Comparison of ENCODE assay signal across 8 mouse cellular contexts in genomic region chr11:100619982-100620381, GRCm38 (mm10). TPM values are rescaled to one million over a fixed set of nuclear protein-coding genes. Genes with fewer than 3 reads are reported as not detected.
A peak's percentile ranks its signal among the peaks of the same experiment; 100 is the strongest.
DNase-seq lines count a peak whose midpoint lies in the region; ATAC-seq and TF ChIP-seq lines count a peak whose summit lies in the region.

Dnajc7 (minus strand) TSS chr11:100620168.

- peak within 1 kb of the TSS; percentile 59 for H3K4me2 ChIP-seq in lung, embryonic 16.5 days (ENCODE audit: low read depth, low read length)

- WGBS in lung, embryonic 16.5 days: 4% methylated on average over 11 of the region's 11 CpGs
- WGBS in midbrain, embryonic 10.5 days: 3% methylated on average over 11 of the region's 11 CpGs

- peaks cover 22% of the 10 kb centered on the region for H3K4me1 ChIP-seq in lung, embryonic 16.5 days (replicated peaks; ENCODE audit: control insufficient read depth, insufficient read depth, low read length)
- peaks cover 17% of the 10 kb centered on the region; the same call in 1 of the 2 replicates for H3K4me1 ChIP-seq in bone marrow macrophage, adult 2 months (ENCODE audit: control insufficient read depth, insufficient read depth, low read length)
- H3K4me1 ChIP-seq in midbrain, embryonic 10.5 days: peaks cover 43% of the 10 kb centered on the region

- no peak for ATAC-seq in lung, embryonic 16.5 days (ENCODE audit: low read depth)

- peak within 1 kb of the TSS; percentile 94 for H3K27ac ChIP-seq in lung, embryonic 16.5 days (ENCODE audit: low read length)
- peak within 1 kb of the TSS; percentile 90 for H3K27ac ChIP-seq in bone marrow macrophage, adult 2 months (ENCODE audit: insufficient read depth, low read depth, low read length)
- H3K27ac ChIP-seq in midbrain, embryonic 10.5 days (replicated peaks): peak within 1 kb of the TSS; percentile 97

- TF ChIP-seq CTCF in bone marrow macrophage, adult 2 months (IDR thresholded peaks at IDR 0.05; ENCODE audit: low read depth, low read length): 0 out of 2 replicates have a peak, but pooled peaks have one; percentile 11

- H3K9ac ChIP-seq in lung, embryonic 16.5 days (ENCODE audit: low read length): peak within 1 kb of the TSS; percentile 97

- H3K4me3 ChIP-seq in lung, embryonic 16.5 days (ENCODE audit: low read length): peak within 1 kb of the TSS; percentile 97
- peak within 1 kb of the TSS; percentile 69 for H3K4me3 ChIP-seq in bone marrow macrophage, adult 2 months (ENCODE audit: insufficient read depth, low read length)
- H3K4me3 ChIP-seq in midbrain, embryonic 10.5 days: peak within 1 kb of the TSS; percentile 98

- 0 out of 2 replicates have a peak, but pooled peaks cover 1% of the 10 kb centered on the region for H3K36me3 ChIP-seq in lung, embryonic 16.5 days (ENCODE audit: control insufficient read depth, insufficient read depth, low read length)
- H3K36me3 ChIP-seq in midbrain, embryonic 10.5 days: peaks cover 23% of the 10 kb centered on the region

- no peak for DNase-seq in lung, postnatal 36 days
- no peak for DNase-seq in gonadal fat pad, adult 2 months (ENCODE audit: low read depth)
- no peak for DNase-seq in layer of hippocampus, postnatal 10 days (ENCODE audit: low spot score in 2 of 2)
- DNase-seq in midbrain, embryonic 10.5 days (ENCODE audit: low spot score): no peak
- no peak for DNase-seq in Muller cell, postnatal 12 days (ENCODE audit: inconsistent ontology term)
- no peak for DNase-seq in embryo, embryonic 10.5 days (ENCODE audit: low spot score)

- no peaks in the 10 kb centered on the region for H3K27me3 ChIP-seq in lung, embryonic 16.5 days (ENCODE audit: control insufficient read depth, insufficient read depth, low read depth, low read length)
- H3K27me3 ChIP-seq in midbrain, embryonic 10.5 days (ENCODE audit: low read depth, poor library complexity, severe bottlenecking): no peaks in the 10 kb centered on the region

- TF ChIP-seq POLR2A in bone marrow macrophage, adult 2 months (IDR thresholded peaks at IDR 0.05; ENCODE audit: borderline replicate concordance, low read depth, low read length): no peak

- no peaks in the 10 kb centered on the region for H3K9me3 ChIP-seq in lung, embryonic 16.5 days (ENCODE audit: control insufficient read depth, low read length)
- H3K9me3 ChIP-seq in midbrain, embryonic 10.5 days (replicated peaks): no peaks in the 10 kb centered on the region

RNA-seq across cellular contexts. Expression of gene Dnajc7, which starts in this region (rescaled TPM):
- polyA plus RNA-seq in lung, embryonic 16.5 days (2015; fragmentation: Nextera tagmentation; extraction: Ambion mirVana): 212 and 230 TPM in 2 replicates
- 324 and 349 TPM in 2 replicates for polyA plus RNA-seq in bone marrow macrophage, adult 2 months (2012; ENCODE audit: insufficient read depth, insufficient read length, missing spikeins)
- 42.1 and 62.0 TPM in 2 replicates for polyA plus RNA-seq in gonadal fat pad, adult 2 months (2012; rRNA removed)
- 100 to 1,000 TPM; 250 to 255 TPM for total RNA-seq in layer of hippocampus, postnatal 10 days (2021)
- 268 and 304 TPM in 2 replicates for polyA plus RNA-seq in midbrain, embryonic 10.5 days (2016; fragmentation: Nextera tagmentation; extraction: Ambion mirVana)
